Mouse (Mus musculus) small intestine, adult 2 months (tissue): ENCODE data around the gene Clcn2. TPM values are rescaled to one million over a fixed set of nuclear protein-coding genes. Genes with fewer than 3 reads are reported as not detected.

Experiments
- H3K27ac ChIP-seq: fragments of 200-500 bp; 2 replicates; pipeline ENCODE4 v1.5.1; 2012; ENCODE audit warnings: low read depth, low read length, control low read depth, inconsistent platforms; ENCODE audit not compliant: insufficient read depth
- H3K27me3 ChIP-seq: fragments of 200-500 bp; 2 replicates; pipeline ENCODE4 v1.6.1; 2012; ENCODE audit warnings: mild to moderate bottlenecking, moderate library complexity, low read length, inconsistent platforms; ENCODE audit not compliant: control insufficient read depth, insufficient read depth
- H3K36me3 ChIP-seq: fragments of 200-500 bp; 2 replicates; pipeline ENCODE4 v1.6.1; 2012; ENCODE audit warnings: mild to moderate bottlenecking, low read length, control low read depth, inconsistent platforms; ENCODE audit not compliant: control insufficient read depth, insufficient read depth
- H3K4me1 ChIP-seq: fragments of 200-500 bp; 2 replicates; pipeline ENCODE4 v1.6.1; 2012; ENCODE audit warnings: low read length, inconsistent platforms, mixed read lengths; ENCODE audit not compliant: control insufficient read depth, insufficient read depth, insufficient read length
- H3K4me3 ChIP-seq: fragments of 200-500 bp; 2 replicates; pipeline ENCODE4 v1.5.1; 2012; ENCODE audit warnings: low read depth, mild to moderate bottlenecking, control low read depth, inconsistent platforms, low read length, moderate library complexity
- CTCF ChIP-seq: fragments of 200-500 bp; IDR thresholded peaks from 2 replicates; pipeline ENCODE4 v1.5.1; 2012; ENCODE audit warnings: low read depth, mild to moderate bottlenecking, control low read depth, inconsistent platforms, low read length, moderate library complexity, mixed read lengths; ENCODE audit not compliant: insufficient replicate concordance, insufficient read length; ENCODE audit errors: extremely low read depth
- POLR2A ChIP-seq: fragments of 200-500 bp; IDR thresholded peaks from 2 replicates; pipeline ENCODE4 v1.6.1; 2012; ENCODE audit warnings: low read depth, mild to moderate bottlenecking, control low read depth, inconsistent platforms, low read length, moderate library complexity
- WGBS: fragments of 180-500 bp; shearing (Covaris S2); methylation state at CpG from one replicate; pipeline ENCODE4 v1.1.7; 2018; 5-methylcytosine and 5-hydroxymethylcytosine counted together
- polyA plus RNA-seq: library from polyadenylated mRNA; depleted of rRNA; stranded (reverse); fragments of >200 nt; gene quantifications from 2 replicates; pipeline ENCODE4 v1.2.3, GENCODE M21; 2012

The Clcn2 gene
- polyA plus RNA-seq, 1 experiment, result 218 TPM

- peaks cover 13% of the 10 kb centered on the region for H3K4me1 ChIP-seq
- H3K36me3 ChIP-seq, result no peaks in the 10 kb centered on the region
- no peak overlapping the region for H3K27ac ChIP-seq
- H3K27me3 ChIP-seq, result peaks cover 20% of the 10 kb centered on the region
- WGBS, result 11% methylated on average over 29 of the region's 30 CpGs
- TF ChIP-seq CTCF (no peak), POLR2A (no peak)
- peak overlapping the region; percentile 68 for H3K4me3 ChIP-seq
These were observed 14.8 kb upstream of the Clcn2 start for GRCm38 (mm10) chr16:20732251-20732924.

DNA sequence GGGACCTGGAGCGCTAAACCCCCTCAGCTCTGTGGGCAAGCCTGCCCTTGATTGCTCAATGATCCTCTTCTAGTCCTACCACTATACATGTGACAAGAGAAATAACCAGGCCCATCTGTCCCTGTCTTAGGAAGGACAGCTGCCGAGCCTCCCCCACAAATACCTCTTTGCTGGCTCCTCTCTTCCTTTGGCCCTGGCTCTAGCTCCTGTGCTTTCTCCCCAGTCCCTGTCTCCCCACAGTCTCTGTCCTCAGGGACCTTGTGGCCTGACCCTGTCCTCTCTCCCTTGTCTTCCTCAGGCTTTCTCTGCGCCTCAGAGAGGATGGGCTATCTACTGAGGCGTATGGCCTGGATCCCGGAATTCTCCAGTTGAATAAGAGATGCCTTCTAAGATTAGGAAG is 14.1 kb upstream of the Clcn2 start:
- no peak for TF ChIP-seq POLR2A
- TF ChIP-seq CTCF, result no peak
- Histone ChIP-seq H3K4me1 (peaks cover 13% of the 10 kb centered on the region), H3K27ac (no peak overlapping the region), H3K4me3 (no peak overlapping the region), H3K36me3 (no peaks in the 10 kb centered on the region), H3K27me3 (peaks cover 20% of the 10 kb centered on the region)
- 85% methylated on average over 5 of the region's 5 CpGs for WGBS

DNA sequence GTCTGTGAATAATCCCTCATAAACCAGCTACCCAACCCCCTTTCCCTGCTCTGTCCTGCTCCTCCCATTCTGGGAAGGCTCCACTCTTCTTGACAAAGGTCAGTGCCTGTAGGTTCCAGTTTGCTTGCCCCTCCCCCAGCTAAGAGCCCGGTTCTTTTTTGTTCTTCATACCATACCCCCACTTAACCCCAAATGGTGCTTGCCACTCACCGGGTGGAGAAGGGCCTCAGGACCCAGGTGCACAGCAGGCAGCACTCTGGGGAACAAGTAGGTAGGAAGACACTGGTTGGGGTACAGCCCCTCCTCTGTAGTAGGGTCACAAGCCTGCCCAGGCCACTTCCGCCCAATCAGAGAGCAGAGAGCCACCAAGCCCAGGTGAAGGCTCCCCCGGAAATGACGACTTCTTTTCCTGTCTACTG is 12.8 kb upstream of the Clcn2 start:
- WGBS, result 34% methylated on average over 5 of the region's 5 CpGs
- TF ChIP-seq POLR2A (no peak), CTCF (no peak)
- Histone ChIP-seq H3K4me1 (peaks cover 13% of the 10 kb centered on the region), H3K27me3 (peaks cover 20% of the 10 kb centered on the region), H3K36me3 (no peaks in the 10 kb centered on the region), H3K27ac (peak overlapping the region; percentile 49; the same call in 1 of the 2 replicates), H3K4me3 (peak overlapping the region; percentile 57)

- Histone ChIP-seq H3K36me3 (peaks cover 11% of the 10 kb centered on the region; the same call in 1 of the 2 replicates), H3K27me3 (no peaks in the 10 kb centered on the region), H3K4me1 (peaks cover 6% of the 10 kb centered on the region; the same call in 1 of the 2 replicates), H3K27ac (no peak overlapping the region), H3K4me3 (no peak overlapping the region)
- WGBS, result 85% methylated on average over 1 of the region's 1 CpGs
- TF ChIP-seq CTCF (no peak), POLR2A (no peak)
These were observed 8.8 kb upstream of the Clcn2 start for GRCm38 (mm10) chr16:20726384-20726783.

- no peak for TF ChIP-seq CTCF
- no peak for TF ChIP-seq POLR2A
- H3K4me1 ChIP-seq, result peaks cover 6% of the 10 kb centered on the region; the same call in 1 of the 2 replicates
- 85% methylated on average over 4 of the region's 4 CpGs for WGBS
- H3K36me3 ChIP-seq, result peaks cover 11% of the 10 kb centered on the region; the same call in 1 of the 2 replicates
- H3K4me3 ChIP-seq, result no peak overlapping the region
- H3K27me3 ChIP-seq, result no peaks in the 10 kb centered on the region
- no peak overlapping the region for H3K27ac ChIP-seq
These were observed 8.2 kb upstream of the Clcn2 start for GRCm38 (mm10) chr16:20725750-20726149.

DNA sequence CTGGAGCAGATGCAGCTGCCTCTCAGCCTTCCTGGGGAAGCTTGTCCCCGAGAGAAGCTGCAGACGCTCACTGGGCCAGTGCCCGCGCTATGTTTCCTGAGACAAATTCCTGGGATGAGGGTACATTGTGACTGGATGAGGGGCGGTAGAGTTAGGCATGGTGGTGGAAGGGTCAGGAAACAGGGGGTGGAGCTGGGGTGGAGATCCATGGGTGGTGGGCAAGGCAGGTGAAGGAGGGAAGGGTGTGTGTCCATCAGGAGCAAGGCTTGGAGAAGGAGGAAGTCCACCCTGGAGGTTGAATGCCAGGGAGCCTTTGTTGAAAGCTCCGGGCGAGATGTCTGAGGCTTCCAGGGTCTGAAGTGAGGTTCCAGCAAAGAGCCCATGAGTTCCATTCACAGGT is 7.8 kb upstream of the Clcn2 start:
- TF ChIP-seq CTCF (no peak), POLR2A (no peak)
- H3K4me1 ChIP-seq, result peaks cover 2% of the 10 kb centered on the region; the same call in 1 of the 2 replicates
- no peak overlapping the region for H3K4me3 ChIP-seq
- no peak overlapping the region for H3K27ac ChIP-seq
- H3K36me3 ChIP-seq, result peaks cover 15% of the 10 kb centered on the region
- no peaks in the 10 kb centered on the region for H3K27me3 ChIP-seq
- 89% methylated on average over 7 of the region's 7 CpGs for WGBS

DNA sequence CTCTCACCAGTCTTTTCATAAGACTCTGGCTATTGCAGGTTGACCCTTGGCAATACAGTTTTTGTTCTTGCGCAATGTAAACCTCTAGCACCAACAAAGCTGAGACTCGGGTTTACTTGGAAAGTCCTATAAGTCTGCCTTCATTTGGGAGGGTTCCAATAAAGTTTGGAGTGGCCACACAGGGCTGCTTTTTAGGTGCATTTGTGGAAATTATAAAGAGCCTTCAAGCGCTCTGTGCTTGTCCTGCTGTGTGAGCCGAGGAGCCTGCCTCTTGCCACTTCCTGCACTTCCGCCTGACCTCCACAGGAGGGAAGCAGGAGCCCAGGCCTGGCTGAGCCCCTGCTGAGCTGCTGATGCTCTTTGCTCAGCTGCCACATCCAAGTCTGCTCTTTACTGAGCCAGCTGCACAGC is 6.8 kb upstream of the Clcn2 start:
- WGBS, result 30% methylated on average over 5 of the region's 5 CpGs
- H3K27me3 ChIP-seq, result no peaks in the 10 kb centered on the region
- TF ChIP-seq POLR2A, result no peak
- TF ChIP-seq CTCF, result peak; percentile 82
- H3K4me3 ChIP-seq, result no peak overlapping the region
- peaks cover 16% of the 10 kb centered on the region for H3K36me3 ChIP-seq
- no peaks in the 10 kb centered on the region for H3K4me1 ChIP-seq
- H3K27ac ChIP-seq, result no peak overlapping the region
